21 mouse cellular contexts compared by ENCODE assay signal in the genomic region with DNA sequence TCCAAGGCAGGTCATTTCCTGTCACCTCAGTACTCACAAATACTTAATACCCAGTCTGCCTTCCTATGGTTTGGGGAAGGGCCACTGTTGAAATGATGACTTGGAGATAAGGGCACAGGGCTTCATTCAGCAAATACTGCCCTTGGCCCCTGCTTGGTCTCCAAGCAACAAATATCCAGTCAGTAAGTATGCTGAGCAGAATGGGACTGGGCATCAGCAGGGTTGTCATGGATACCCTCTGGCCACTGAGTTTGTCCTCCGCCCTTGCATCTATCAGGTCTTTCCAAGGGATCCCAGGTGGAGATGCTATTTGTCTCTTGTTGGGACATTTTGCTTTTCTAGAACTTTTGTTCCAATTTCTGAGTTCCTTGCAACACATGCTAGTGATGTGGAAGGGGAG. TPM values are rescaled to one million over a fixed set of nuclear protein-coding genes. Genes with fewer than 3 reads are reported as not detected.
DNase-seq lines count a peak whose midpoint lies in the region; ATAC-seq lines count a peak whose summit lies in the region.
"Had no signal": no experiment of that assay in that cellular context is flagged by ENCODE, and none has a peak within 500 bp of the region (broad histone marks: within the 10 kb centered on the region; RNA-seq: fewer than 3 reads in every experiment).

No protein-coding gene starts in this region.

- H3K36me3 ChIP-seq in hindbrain, embryonic 13.5 days: no peaks in the 10 kb centered on the region
- H3K36me3 ChIP-seq in hindbrain, embryonic 11.5 days (ENCODE audit: control insufficient read depth, insufficient read depth, low read length): no peaks in the 10 kb centered on the region
- H3K36me3 ChIP-seq in midbrain, embryonic 13.5 days: no peaks in the 10 kb centered on the region
- H3K36me3 ChIP-seq in midbrain, embryonic 16.5 days (ENCODE audit: control insufficient read depth, insufficient read depth, low read length): no peaks in the 10 kb centered on the region
- no peaks in the 10 kb centered on the region for H3K36me3 ChIP-seq in hindbrain, embryonic 16.5 days (ENCODE audit: control insufficient read depth, insufficient read depth, low read length)
- H3K36me3 ChIP-seq in neural tube, embryonic 15.5 days: no peaks in the 10 kb centered on the region
- H3K36me3 ChIP-seq: embryonic facial prominence, embryonic 12.5 days; embryonic facial prominence, embryonic 15.5 days had no signal

- intact Hi-C loops in left cerebral cortex, postnatal 10 days (cut with DNase I): no loop called here

- H3K4me2 ChIP-seq in hindbrain, embryonic 13.5 days: no peak overlapping the region
- no peak overlapping the region for H3K4me2 ChIP-seq in hindbrain, embryonic 11.5 days (replicated peaks; ENCODE audit: low read depth, low read length)
- H3K4me2 ChIP-seq in midbrain, embryonic 13.5 days (replicated peaks): no peak overlapping the region
- no peak overlapping the region for H3K4me2 ChIP-seq in midbrain, embryonic 16.5 days (ENCODE audit: low read length)
- H3K4me2 ChIP-seq in hindbrain, embryonic 16.5 days (ENCODE audit: low read length): no peak overlapping the region
- H3K4me2 ChIP-seq in neural tube, embryonic 15.5 days: no peak overlapping the region
- H3K4me2 ChIP-seq: embryonic facial prominence, embryonic 12.5 days; embryonic facial prominence, embryonic 15.5 days; heart, embryonic 11.5 days had no signal

- H3K27ac ChIP-seq in hindbrain, embryonic 13.5 days: no peak overlapping the region
- no peak overlapping the region for H3K27ac ChIP-seq in hindbrain, embryonic 11.5 days (ENCODE audit: low read depth, low read length)
- H3K27ac ChIP-seq in midbrain, embryonic 13.5 days: no peak overlapping the region
- no peak overlapping the region for H3K27ac ChIP-seq in midbrain, embryonic 16.5 days (ENCODE audit: low read length)
- H3K27ac ChIP-seq in hindbrain, embryonic 16.5 days (ENCODE audit: low read depth, low read length): no peak overlapping the region
- no peak overlapping the region for H3K27ac ChIP-seq in neural tube, embryonic 15.5 days (replicated peaks)
- H3K27ac ChIP-seq: embryonic facial prominence, embryonic 12.5 days; embryonic facial prominence, embryonic 15.5 days; gastrocnemius, adult 2 months had no signal

- 53% methylated on average over 1 of the region's 1 CpGs for WGBS in hindbrain, embryonic 13.5 days
- 45% methylated on average over 1 of the region's 1 CpGs for WGBS in hindbrain, embryonic 11.5 days
- WGBS in midbrain, embryonic 13.5 days: 50% methylated on average over 1 of the region's 1 CpGs
- WGBS in midbrain, embryonic 16.5 days: 53% methylated on average over 1 of the region's 1 CpGs
- WGBS in hindbrain, embryonic 16.5 days: 43% methylated on average over 1 of the region's 1 CpGs
- WGBS in neural tube, embryonic 15.5 days: 29% methylated on average over 1 of the region's 1 CpGs

- H3K9me3 ChIP-seq in hindbrain, embryonic 13.5 days: 0 out of 2 replicates have a peak, but pooled peaks cover 6% of the 10 kb centered on the region
- no peaks in the 10 kb centered on the region for H3K9me3 ChIP-seq in hindbrain, embryonic 11.5 days (ENCODE audit: control insufficient read depth, low read length)
- H3K9me3 ChIP-seq in midbrain, embryonic 13.5 days: peaks cover 7% of the 10 kb centered on the region; the same call in 1 of the 2 replicates
- H3K9me3 ChIP-seq in midbrain, embryonic 16.5 days (replicated peaks; ENCODE audit: control insufficient read depth, low read length, poor library complexity, severe bottlenecking): no peaks in the 10 kb centered on the region
- H3K9me3 ChIP-seq in hindbrain, embryonic 16.5 days (ENCODE audit: control insufficient read depth, low read length): no peaks in the 10 kb centered on the region
- no peaks in the 10 kb centered on the region for H3K9me3 ChIP-seq in neural tube, embryonic 15.5 days (replicated peaks)
- H3K9me3 ChIP-seq: embryonic facial prominence, embryonic 12.5 days; embryonic facial prominence, embryonic 15.5 days had no signal

- DNase-seq in hindbrain, embryonic 11.5 days (ENCODE audit: low spot score): no peak
- no peak for DNase-seq in left cerebral cortex, postnatal 10 days (ENCODE audit: extremely low spot score in 1 of 2, low spot score in 2 of 2)
- DNase-seq: adrenal gland, adult 2 months; adrenal gland, postnatal 14 days; B cell, adult 2 months; forebrain, postnatal 0 days; gastrocnemius, adult 2 months; gastrocnemius, postnatal 14 days; heart, adult 11 months had no signal

- H3K4me1 ChIP-seq in hindbrain, embryonic 13.5 days (replicated peaks): peaks cover 6% of the 10 kb centered on the region; the same call in 1 of the 2 replicates
- H3K4me1 ChIP-seq in hindbrain, embryonic 11.5 days (replicated peaks; ENCODE audit: control insufficient read depth, insufficient read depth, low read length): no peaks in the 10 kb centered on the region
- H3K4me1 ChIP-seq in midbrain, embryonic 13.5 days (replicated peaks): no peaks in the 10 kb centered on the region; the same call in 1 of the 2 replicates
- H3K4me1 ChIP-seq in midbrain, embryonic 16.5 days (ENCODE audit: control insufficient read depth, insufficient read depth, low read length): no peaks in the 10 kb centered on the region
- H3K4me1 ChIP-seq in hindbrain, embryonic 16.5 days (ENCODE audit: control insufficient read depth, insufficient read depth, low read depth, low read length): no peaks in the 10 kb centered on the region; the same call in 1 of the 2 replicates
- no peaks in the 10 kb centered on the region for H3K4me1 ChIP-seq in neural tube, embryonic 15.5 days
- H3K4me1 ChIP-seq: embryonic facial prominence, embryonic 12.5 days; embryonic facial prominence, embryonic 15.5 days had no signal

- no peaks in the 10 kb centered on the region for H3K27me3 ChIP-seq in hindbrain, embryonic 13.5 days
- no peaks in the 10 kb centered on the region for H3K27me3 ChIP-seq in hindbrain, embryonic 11.5 days (ENCODE audit: control insufficient read depth, insufficient read depth, low read length)
- H3K27me3 ChIP-seq in midbrain, embryonic 13.5 days: no peaks in the 10 kb centered on the region
- no peaks in the 10 kb centered on the region for H3K27me3 ChIP-seq in midbrain, embryonic 16.5 days (ENCODE audit: control insufficient read depth, insufficient read depth, low read depth, low read length)
- H3K27me3 ChIP-seq in hindbrain, embryonic 16.5 days (replicated peaks; ENCODE audit: control insufficient read depth, insufficient read depth, low read length): no peaks in the 10 kb centered on the region
- H3K27me3 ChIP-seq in neural tube, embryonic 15.5 days (replicated peaks): no peaks in the 10 kb centered on the region
- H3K27me3 ChIP-seq: embryonic facial prominence, embryonic 12.5 days; embryonic facial prominence, embryonic 15.5 days had no signal

- no peak overlapping the region for H3K9ac ChIP-seq in hindbrain, embryonic 13.5 days
- no peak overlapping the region for H3K9ac ChIP-seq in hindbrain, embryonic 11.5 days (ENCODE audit: low read depth, low read length)
- no peak overlapping the region for H3K9ac ChIP-seq in midbrain, embryonic 13.5 days (replicated peaks)
- no peak overlapping the region for H3K9ac ChIP-seq in midbrain, embryonic 16.5 days (ENCODE audit: low read depth, low read length)
- no peak overlapping the region for H3K9ac ChIP-seq in hindbrain, embryonic 16.5 days (ENCODE audit: low read depth, low read length)
- no peak overlapping the region for H3K9ac ChIP-seq in neural tube, embryonic 15.5 days (replicated peaks)
- H3K9ac ChIP-seq: embryonic facial prominence, embryonic 12.5 days; embryonic facial prominence, embryonic 15.5 days; forebrain, postnatal 0 days had no signal

- peak; percentile 57; the same call in 1 of the 2 replicates for ATAC-seq in hindbrain, embryonic 13.5 days (ENCODE audit: low FRiP score)
- no peak for ATAC-seq in hindbrain, embryonic 11.5 days (ENCODE audit: low FRiP score)
- peak; percentile 61; the same call in 1 of the 2 replicates for ATAC-seq in midbrain, embryonic 13.5 days
- ATAC-seq in midbrain, embryonic 16.5 days: no peak
- peak; percentile 66 for ATAC-seq in hindbrain, embryonic 16.5 days
- peak; percentile 68; the same call in 1 of the 2 replicates for ATAC-seq in neural tube, embryonic 15.5 days (ENCODE audit: low FRiP score)
- ATAC-seq: forebrain, embryonic 14.5 days; forebrain, postnatal 0 days had no signal

- no peak overlapping the region for H3K4me3 ChIP-seq in hindbrain, embryonic 13.5 days
- H3K4me3 ChIP-seq in hindbrain, embryonic 11.5 days (ENCODE audit: low read depth, low read length): no peak overlapping the region
- no peak overlapping the region for H3K4me3 ChIP-seq in midbrain, embryonic 13.5 days (replicated peaks)
- H3K4me3 ChIP-seq in midbrain, embryonic 16.5 days (ENCODE audit: low read depth, low read length): no peak overlapping the region
- H3K4me3 ChIP-seq in hindbrain, embryonic 16.5 days (ENCODE audit: low read length): no peak overlapping the region
- H3K4me3 ChIP-seq in neural tube, embryonic 15.5 days (replicated peaks): no peak overlapping the region
- H3K4me3 ChIP-seq: embryonic facial prominence, embryonic 12.5 days; embryonic facial prominence, embryonic 15.5 days; gastrocnemius, adult 2 months had no signal

RNA-seq across cellular contexts. Expression of gene Sod3, which starts 51.6 kb away (rescaled TPM):
- polyA plus RNA-seq in hindbrain, embryonic 13.5 days (2015; fragmentation: Nextera tagmentation; extraction: Ambion mirVana): 1.2 TPM in 2 replicates
- polyA plus RNA-seq in hindbrain, embryonic 11.5 days (2014; fragmentation: Nextera tagmentation; extraction: Ambion mirVana): 0.82 and 0.91 TPM in 2 replicates
- 0.50 and 0.52 TPM in 2 replicates for polyA plus RNA-seq in midbrain, embryonic 13.5 days (2015; fragmentation: Nextera tagmentation; extraction: Ambion mirVana)
- polyA plus RNA-seq in midbrain, embryonic 16.5 days (2015; fragmentation: Nextera tagmentation; extraction: Ambion mirVana): 1.8 and 2.8 TPM in 2 replicates
- 4.3 and 5.6 TPM in 2 replicates for polyA plus RNA-seq in hindbrain, embryonic 16.5 days (2015; fragmentation: Nextera tagmentation; extraction: Ambion mirVana)
- polyA plus RNA-seq in neural tube, embryonic 15.5 days (2015; fragmentation: Nextera tagmentation; extraction: Ambion mirVana): 2.9 and 3.0 TPM in 2 replicates
- total RNA-seq in left cerebral cortex, postnatal 10 days (2021): 1 to 10 TPM; 4.3 TPM
- total RNA-seq: common myeloid progenitor, adult 5-6 weeks; hematopoietic stem cell, adult 5-6 weeks; MEL had no signal

RNA-seq across cellular contexts. Expression of gene Ccdc149, which starts 56.1 kb away (rescaled TPM):
- 9.1 and 10.2 TPM in 2 replicates for polyA plus RNA-seq in hindbrain, embryonic 13.5 days (2015; fragmentation: Nextera tagmentation; extraction: Ambion mirVana)
- polyA plus RNA-seq in hindbrain, embryonic 11.5 days (2014; fragmentation: Nextera tagmentation; extraction: Ambion mirVana): 3.1 and 3.4 TPM in 2 replicates
- polyA plus RNA-seq in midbrain, embryonic 13.5 days (2015; fragmentation: Nextera tagmentation; extraction: Ambion mirVana): 8.2 and 9.7 TPM in 2 replicates
- 15.1 and 15.4 TPM in 2 replicates for polyA plus RNA-seq in midbrain, embryonic 16.5 days (2015; fragmentation: Nextera tagmentation; extraction: Ambion mirVana)
- 15.0 and 15.4 TPM in 2 replicates for polyA plus RNA-seq in hindbrain, embryonic 16.5 days (2015; fragmentation: Nextera tagmentation; extraction: Ambion mirVana)
- polyA plus RNA-seq in neural tube, embryonic 15.5 days (2015; fragmentation: Nextera tagmentation; extraction: Ambion mirVana): 10.5 and 11.1 TPM in 2 replicates
- 10 to 100 TPM; 33.1 to 35.6 TPM for total RNA-seq in left cerebral cortex, postnatal 10 days (2021)
- total RNA-seq: common myeloid progenitor, adult 5-6 weeks; MEL had no signal

Comparison
In these comparisons a context has a peak if more than half of its experiments do, and no peak if none do; other contexts are left out.
1. ATAC-seq: peak in hindbrain, embryonic 13.5 days (single experiment), midbrain, embryonic 13.5 days (single experiment), hindbrain, embryonic 16.5 days (single experiment) and neural tube, embryonic 15.5 days (single experiment); none in hindbrain, embryonic 11.5 days (single experiment) and midbrain, embryonic 16.5 days (single experiment).